ENCODE assay signal across 7 mouse cellular contexts in the genomic region with DNA sequence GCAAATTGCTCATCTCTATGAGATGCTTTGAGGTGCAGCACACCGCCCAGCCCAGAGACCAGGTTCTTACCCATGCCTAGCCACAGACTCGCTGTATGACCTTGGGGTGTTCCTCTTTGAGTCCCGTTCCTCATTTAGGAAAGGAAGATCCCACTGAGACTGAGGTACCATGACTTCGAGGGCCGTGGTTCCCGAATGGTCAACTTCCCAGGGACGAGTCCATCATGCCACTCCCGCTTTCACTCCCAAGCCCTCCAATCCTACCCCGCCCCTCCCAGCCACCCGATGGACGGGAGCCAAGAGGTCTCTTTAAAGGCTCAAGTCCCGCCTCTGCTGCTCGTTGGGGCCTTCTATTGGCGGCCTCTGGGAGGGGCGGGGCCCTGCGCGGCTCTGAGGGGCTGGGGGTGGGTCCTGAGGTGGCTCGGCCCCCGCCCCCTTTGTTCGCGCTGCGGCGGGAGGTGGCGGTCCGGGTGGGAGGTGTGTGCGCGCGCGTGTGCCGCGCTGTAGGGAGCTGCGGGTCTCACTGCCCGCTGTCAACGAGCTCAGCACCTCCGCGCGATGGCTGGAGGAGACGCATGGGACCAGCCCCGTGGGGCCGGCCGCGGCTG. TPM values are rescaled to one million over a fixed set of nuclear protein-coding genes. Genes with fewer than 3 reads are reported as not detected.
DNase-seq lines count a peak whose midpoint lies in the region; ATAC-seq and TF ChIP-seq lines count a peak whose summit lies in the region.

Gene Kif21b, plus strand, starts transcription at position 439 of the 608 bp plus-strand sequence.

- H3K9ac ChIP-seq in embryonic facial prominence, embryonic 11.5 days (replicated peaks; ENCODE audit: low read length), result peak within 1 kb of the TSS; percentile 82
- H3K9ac ChIP-seq in limb, embryonic 13.5 days, result peak within 1 kb of the TSS; percentile 87
- peak within 1 kb of the TSS; percentile 91 for H3K9ac ChIP-seq in midbrain, embryonic 15.5 days

- peaks cover 4% of the 10 kb centered on the region for H3K4me1 ChIP-seq in embryonic facial prominence, embryonic 11.5 days (ENCODE audit: control insufficient read depth, insufficient read depth, low read length)
- peaks cover 76% of the 10 kb centered on the region for H3K4me1 ChIP-seq in limb, embryonic 13.5 days
- H3K4me1 ChIP-seq in midbrain, embryonic 15.5 days, result peaks cover 40% of the 10 kb centered on the region
- H3K4me1 ChIP-seq in spleen, adult 2 months (ENCODE audit: control insufficient read depth, insufficient read depth, insufficient read length), result peaks cover 58% of the 10 kb centered on the region

- no peaks in the 10 kb centered on the region for H3K9me3 ChIP-seq in embryonic facial prominence, embryonic 11.5 days (replicated peaks; ENCODE audit: control insufficient read depth, low read length)
- no peaks in the 10 kb centered on the region for H3K9me3 ChIP-seq in limb, embryonic 13.5 days
- no peaks in the 10 kb centered on the region for H3K9me3 ChIP-seq in midbrain, embryonic 15.5 days

- peak; percentile 91 for DNase-seq in adrenal gland, postnatal 25 days
- DNase-seq in embryonic facial prominence, embryonic 11.5 days (ENCODE audit: low spot score), result peak; percentile 97
- peak; percentile 83 to 84 for DNase-seq in heart, adult 9 months (ENCODE audit: low spot score in 2 of 2)
- DNase-seq in kidney, adult 9 months, result peak; percentile 77
- DNase-seq in spleen, adult 2 months (ENCODE audit: low read depth in 1 of 2, low spot score in 2 of 2), result peak; percentile 75 to 94

- TF ChIP-seq POLR2A in spleen, adult 2 months (IDR thresholded peaks at IDR 0.05; ENCODE audit: low read depth, low read length), result peak; percentile 86

- TF ChIP-seq CTCF in spleen, adult 2 months (IDR thresholded peaks at IDR 0.05; ENCODE audit: extremely low read depth, insufficient read depth, insufficient read length, insufficient replicate concordance), result no peak

- H3K4me2 ChIP-seq in embryonic facial prominence, embryonic 11.5 days (ENCODE audit: low read depth, low read length), result peak within 1 kb of the TSS; percentile 85
- peak within 1 kb of the TSS; percentile 87 for H3K4me2 ChIP-seq in limb, embryonic 13.5 days (replicated peaks)
- H3K4me2 ChIP-seq in midbrain, embryonic 15.5 days, result peak within 1 kb of the TSS; percentile 84

- no peaks in the 10 kb centered on the region for H3K27me3 ChIP-seq in embryonic facial prominence, embryonic 11.5 days (ENCODE audit: control insufficient read depth, insufficient read depth, low read length)
- H3K27me3 ChIP-seq in limb, embryonic 13.5 days, result no peaks in the 10 kb centered on the region
- H3K27me3 ChIP-seq in midbrain, embryonic 15.5 days (replicated peaks), result no peaks in the 10 kb centered on the region
- H3K27me3 ChIP-seq in spleen, adult 2 months (ENCODE audit: control insufficient read depth, insufficient read depth, low read length), result no peaks in the 10 kb centered on the region

- ATAC-seq in embryonic facial prominence, embryonic 11.5 days (replicated peaks; ENCODE audit: insufficient number of reproducible peaks, low FRiP score, low TSS enrichment, low read depth), result peak; percentile 90
- ATAC-seq in limb, embryonic 13.5 days (ENCODE audit: low FRiP score, low read depth), result peak; percentile 91
- ATAC-seq in midbrain, embryonic 15.5 days (replicated peaks), result peak; percentile 89

- no peak within 1 kb of the TSS for H3K27ac ChIP-seq in embryonic facial prominence, embryonic 11.5 days (replicated peaks; ENCODE audit: low read depth, low read length)
- H3K27ac ChIP-seq in limb, embryonic 13.5 days, result peak within 1 kb of the TSS; percentile 55
- peak within 1 kb of the TSS; percentile 92 for H3K27ac ChIP-seq in midbrain, embryonic 15.5 days
- peak within 1 kb of the TSS; percentile 97 for H3K27ac ChIP-seq in spleen, adult 2 months (ENCODE audit: insufficient read depth, low read length)

- WGBS in embryonic facial prominence, embryonic 11.5 days, result 2% methylated on average over 36 of the region's 42 CpGs
- 2% methylated on average over 40 of the region's 42 CpGs for WGBS in limb, embryonic 13.5 days
- under 1% methylated on average over 42 of the region's 42 CpGs for WGBS in midbrain, embryonic 15.5 days
- WGBS in spleen, adult 2 months, result under 1% methylated on average over 42 of the region's 42 CpGs

- H3K36me3 ChIP-seq in embryonic facial prominence, embryonic 11.5 days (replicated peaks; ENCODE audit: control insufficient read depth, insufficient read depth, low read depth, low read length), result no peaks in the 10 kb centered on the region
- no peaks in the 10 kb centered on the region for H3K36me3 ChIP-seq in limb, embryonic 13.5 days
- H3K36me3 ChIP-seq in midbrain, embryonic 15.5 days (replicated peaks), result no peaks in the 10 kb centered on the region
- H3K36me3 ChIP-seq in spleen, adult 2 months (ENCODE audit: control insufficient read depth, insufficient read depth, low read length), result peaks cover 2% of the 10 kb centered on the region; the same call in 1 of the 2 replicates

- peak within 1 kb of the TSS; percentile 83 for H3K4me3 ChIP-seq in embryonic facial prominence, embryonic 11.5 days (ENCODE audit: low read depth, low read length)
- peak within 1 kb of the TSS; percentile 85 for H3K4me3 ChIP-seq in limb, embryonic 13.5 days
- H3K4me3 ChIP-seq in midbrain, embryonic 15.5 days, result peak within 1 kb of the TSS; percentile 72
- H3K4me3 ChIP-seq in spleen, adult 2 months (ENCODE audit: extremely low read depth, insufficient read depth, insufficient read length), result peak within 1 kb of the TSS; percentile 96

RNA-seq across cellular contexts. Expression of gene Kif21b, which starts in this region (rescaled TPM):
- total RNA-seq in adrenal gland, postnatal 25 days (2021), result 3.2 and 4.6 TPM in 2 replicates
- polyA plus RNA-seq in embryonic facial prominence, embryonic 11.5 days (2014; fragmentation: Nextera tagmentation; extraction: Ambion mirVana), result 6.9 and 8.0 TPM in 2 replicates
- 5.5 and 5.6 TPM in 2 replicates for polyA plus RNA-seq in limb, embryonic 13.5 days (2015; fragmentation: Nextera tagmentation; extraction: Ambion mirVana)
- 58.9 and 62.0 TPM in 2 replicates for polyA plus RNA-seq in midbrain, embryonic 15.5 days (2015; fragmentation: Nextera tagmentation; extraction: Ambion mirVana)
- 79.2 and 111 TPM in 2 replicates for polyA plus RNA-seq in spleen, adult 2 months (2012; rRNA removed)
